Mouse (Mus musculus): Measurements from ENCODE around the gene Slco4a1. TPM values are rescaled to one million over a fixed set of nuclear protein-coding genes. Genes with fewer than 3 reads are reported as not detected.

The Slco4a1 gene
- polyA plus RNA-seq, 1 experiment from 2014 or later = 2.1 TPM

- H3K27ac ChIP-seq (ENCODE audit: low read length) = no peak overlapping the region
- H3K9ac ChIP-seq (ENCODE audit: low read length) = no peak overlapping the region
- 30% methylated on average over 2 of the region's 2 CpGs for WGBS
- 0 out of 2 replicates have a peak, but pooled peaks cover 3% of the 10 kb centered on the region for H3K27me3 ChIP-seq (ENCODE audit: control insufficient read depth, insufficient read depth, low read length)
- no peaks in the 10 kb centered on the region for H3K36me3 ChIP-seq (ENCODE audit: control insufficient read depth, insufficient read depth)
- H3K9me3 ChIP-seq (replicated peaks; ENCODE audit: control insufficient read depth, low read length) = no peaks in the 10 kb centered on the region
- peaks cover 11% of the 10 kb centered on the region for H3K4me1 ChIP-seq (ENCODE audit: control insufficient read depth, insufficient read depth, low read length)
- no peak for ATAC-seq (replicated peaks; ENCODE audit: extremely low read depth, insufficient read depth, low FRiP score)
- H3K4me2 ChIP-seq (ENCODE audit: low read depth, low read length) = no peak overlapping the region
- H3K4me3 ChIP-seq (ENCODE audit: low read length) = no peak overlapping the region
Observed at GRCm38 (mm10) chr2:180428331-180428730, 27.7 kb upstream of the Slco4a1 start.

- no peaks in the 10 kb centered on the region for H3K9me3 ChIP-seq (replicated peaks; ENCODE audit: control insufficient read depth, low read length)
- WGBS = 71% methylated on average over 11 of the region's 11 CpGs
- H3K27me3 ChIP-seq (ENCODE audit: control insufficient read depth, insufficient read depth, low read length) = 0 out of 2 replicates have a peak, but pooled peaks cover 3% of the 10 kb centered on the region
- no peak overlapping the region for H3K27ac ChIP-seq (ENCODE audit: low read length)
- H3K4me2 ChIP-seq (ENCODE audit: low read depth, low read length) = no peak overlapping the region
- no peaks in the 10 kb centered on the region for H3K36me3 ChIP-seq (ENCODE audit: control insufficient read depth, insufficient read depth)
- H3K4me1 ChIP-seq (ENCODE audit: control insufficient read depth, insufficient read depth, low read length) = peaks cover 11% of the 10 kb centered on the region
- H3K9ac ChIP-seq (ENCODE audit: low read length) = no peak overlapping the region
- H3K4me3 ChIP-seq (ENCODE audit: low read length) = no peak overlapping the region
- no peak for ATAC-seq (replicated peaks; ENCODE audit: extremely low read depth, insufficient read depth, low FRiP score)
Observed at GRCm38 (mm10) chr2:180430648-180431047, 25.4 kb upstream of the Slco4a1 start.

GRCm38 (mm10) chr2:180432042-180432668, 23.9 kb upstream of the Slco4a1 start:
- Histone ChIP-seq H3K27me3 (ENCODE audit: control insufficient read depth, insufficient read depth, low read length) (0 out of 2 replicates have a peak, but pooled peaks cover 3% of the 10 kb centered on the region), H3K4me3 (ENCODE audit: low read length) (no peak overlapping the region), H3K9me3 (replicated peaks; ENCODE audit: control insufficient read depth, low read length) (no peaks in the 10 kb centered on the region), H3K27ac (ENCODE audit: low read length) (no peak overlapping the region), H3K36me3 (ENCODE audit: control insufficient read depth, insufficient read depth) (no peaks in the 10 kb centered on the region), H3K4me1 (ENCODE audit: control insufficient read depth, insufficient read depth, low read length) (peaks cover 11% of the 10 kb centered on the region), H3K9ac (ENCODE audit: low read length) (no peak overlapping the region), H3K4me2 (ENCODE audit: low read depth, low read length) (no peak overlapping the region)
- ATAC-seq (replicated peaks; ENCODE audit: extremely low read depth, insufficient read depth, low FRiP score) = no peak
- 23% methylated on average over 10 of the region's 10 CpGs for WGBS

GRCm38 (mm10) chr2:180432751-180433150, 23.3 kb upstream of the Slco4a1 start:
- Histone ChIP-seq H3K9me3 (replicated peaks; ENCODE audit: control insufficient read depth, low read length) (no peaks in the 10 kb centered on the region), H3K27ac (ENCODE audit: low read length) (peak overlapping the region; percentile 14), H3K9ac (ENCODE audit: low read length) (no peak overlapping the region), H3K27me3 (ENCODE audit: control insufficient read depth, insufficient read depth, low read length) (0 out of 2 replicates have a peak, but pooled peaks cover 3% of the 10 kb centered on the region), H3K4me2 (ENCODE audit: low read depth, low read length) (no peak overlapping the region), H3K4me3 (ENCODE audit: low read length) (no peak overlapping the region), H3K4me1 (ENCODE audit: control insufficient read depth, insufficient read depth, low read length) (peaks cover 8% of the 10 kb centered on the region; the same call in 1 of the 2 replicates), H3K36me3 (ENCODE audit: control insufficient read depth, insufficient read depth) (no peaks in the 10 kb centered on the region)
- WGBS = 70% methylated on average over 10 of the region's 10 CpGs
- ATAC-seq (replicated peaks; ENCODE audit: extremely low read depth, insufficient read depth, low FRiP score) = peak; percentile 46; the same call in 1 of the 2 replicates

- H3K27me3 ChIP-seq (ENCODE audit: control insufficient read depth, insufficient read depth, low read length) = 0 out of 2 replicates have a peak, but pooled peaks cover 3% of the 10 kb centered on the region
- no peaks in the 10 kb centered on the region for H3K36me3 ChIP-seq (ENCODE audit: control insufficient read depth, insufficient read depth)
- no peak overlapping the region for H3K4me2 ChIP-seq (ENCODE audit: low read depth, low read length)
- H3K4me1 ChIP-seq (ENCODE audit: control insufficient read depth, insufficient read depth, low read length) = peaks cover 4% of the 10 kb centered on the region; the same call in 1 of the 2 replicates
- no peaks in the 10 kb centered on the region for H3K9me3 ChIP-seq (replicated peaks; ENCODE audit: control insufficient read depth, low read length)
- H3K9ac ChIP-seq (ENCODE audit: low read length) = no peak overlapping the region
- no peak overlapping the region for H3K4me3 ChIP-seq (ENCODE audit: low read length)
- 83% methylated on average over 7 of the region's 7 CpGs for WGBS
- no peak overlapping the region for H3K27ac ChIP-seq (ENCODE audit: low read length)
- ATAC-seq (replicated peaks; ENCODE audit: extremely low read depth, insufficient read depth, low FRiP score) = no peak
Observed at GRCm38 (mm10) chr2:180433350-180433749, 22.7 kb upstream of the Slco4a1 start.

- no peaks in the 10 kb centered on the region for H3K4me1 ChIP-seq (ENCODE audit: control insufficient read depth, insufficient read depth, low read length)
- ATAC-seq (replicated peaks; ENCODE audit: extremely low read depth, insufficient read depth, low FRiP score) = no peak
- WGBS = 40% methylated on average over 4 of the region's 4 CpGs
Observed at GRCm38 (mm10) chr2:180435341-180435926, 20.6 kb upstream of the Slco4a1 start.

GRCm38 (mm10) chr2:180437149-180437864, 18.7 kb upstream of the Slco4a1 start:
- Histone ChIP-seq H3K4me2 (ENCODE audit: low read depth, low read length) (no peak overlapping the region), H3K4me1 (ENCODE audit: control insufficient read depth, insufficient read depth, low read length) (peaks cover 3% of the 10 kb centered on the region; the same call in 1 of the 2 replicates), H3K36me3 (ENCODE audit: control insufficient read depth, insufficient read depth) (no peaks in the 10 kb centered on the region), H3K27ac (ENCODE audit: low read length) (0 out of 2 replicates have a peak overlapping the region, but pooled peaks have one; percentile 23), H3K9ac (ENCODE audit: low read length) (no peak overlapping the region), H3K4me3 (ENCODE audit: low read length) (no peak overlapping the region), H3K9me3 (replicated peaks; ENCODE audit: control insufficient read depth, low read length) (no peaks in the 10 kb centered on the region), H3K27me3 (ENCODE audit: control insufficient read depth, insufficient read depth, low read length) (no peaks in the 10 kb centered on the region)
- WGBS = 51% methylated on average over 5 of the region's 5 CpGs
- ATAC-seq (replicated peaks; ENCODE audit: extremely low read depth, insufficient read depth, low FRiP score) = no peak

More at GRCm38 (mm10) chr2:180435341-180435926, 20.6 kb upstream of the Slco4a1 start:
- Histone ChIP-seq H3K9ac (ENCODE audit: low read length) (no peak overlapping the region), H3K36me3 (ENCODE audit: control insufficient read depth, insufficient read depth) (no peaks in the 10 kb centered on the region), H3K27me3 (ENCODE audit: control insufficient read depth, insufficient read depth, low read length) (0 out of 2 replicates have a peak, but pooled peaks cover 1% of the 10 kb centered on the region), H3K4me3 (ENCODE audit: low read length) (no peak overlapping the region), H3K27ac (ENCODE audit: low read length) (no peak overlapping the region), H3K4me2 (ENCODE audit: low read depth, low read length) (no peak overlapping the region), H3K9me3 (replicated peaks; ENCODE audit: control insufficient read depth, low read length) (no peaks in the 10 kb centered on the region)

- H3K4me1 ChIP-seq (ENCODE audit: control insufficient read depth, insufficient read depth, low read length) = peaks cover 3% of the 10 kb centered on the region; the same call in 1 of the 2 replicates
- no peak overlapping the region for H3K9ac ChIP-seq (ENCODE audit: low read length)
- H3K4me2 ChIP-seq (ENCODE audit: low read depth, low read length) = no peak overlapping the region
- no peak overlapping the region for H3K27ac ChIP-seq (ENCODE audit: low read length)
- H3K27me3 ChIP-seq (ENCODE audit: control insufficient read depth, insufficient read depth, low read length) = no peaks in the 10 kb centered on the region
- 50% methylated on average over 3 of the region's 3 CpGs for WGBS
- H3K9me3 ChIP-seq (replicated peaks; ENCODE audit: control insufficient read depth, low read length) = no peaks in the 10 kb centered on the region
- H3K36me3 ChIP-seq (ENCODE audit: control insufficient read depth, insufficient read depth) = no peaks in the 10 kb centered on the region
- no peak for ATAC-seq (replicated peaks; ENCODE audit: extremely low read depth, insufficient read depth, low FRiP score)
- H3K4me3 ChIP-seq (ENCODE audit: low read length) = no peak overlapping the region
Observed at GRCm38 (mm10) chr2:180439791-180440190, 16.3 kb upstream of the Slco4a1 start.

Data from heart, embryonic 16.5 days (tissue).